Mouse (Mus musculus) right cerebral cortex, postnatal 14 days (tissue): ENCODE results near the gene Gabra2.
A peak's percentile ranks its signal among the peaks of the same experiment; 100 is the strongest.

Experiments
- DNase-seq: peaks from one replicate; pipeline ENCODE4 v3.0.0; 2022

Gene Gabra2

GRCm38 (mm10) chr5:71095725-71096607, at the start of gene Gabra2:
Gene Gabra2 (minus strand): TSS chr5:71095849.
- peak; percentile 74 for DNase-seq

- DNase-seq = no peak
Measured at GRCm38 (mm10) chr5:71136691-71137090, 41.0 kb upstream of the Gabra2 start.

- no peak for DNase-seq
Measured at GRCm38 (mm10) chr5:71135840-71136239, 40.2 kb upstream of the Gabra2 start.

- DNase-seq = no peak
Measured at GRCm38 (mm10) chr5:71127721-71128120, 32.1 kb upstream of the Gabra2 start.

- DNase-seq = peak; percentile 9
Measured at GRCm38 (mm10) chr5:71115216-71115615, 19.6 kb upstream of the Gabra2 start.

GRCm38 (mm10) chr5:71095180-71095579, 469 bp downstream of the Gabra2 start:
- DNase-seq = peak; percentile 55

- no peak for DNase-seq
Measured at GRCm38 (mm10) chr5:71094776-71095175, 873 bp downstream of the Gabra2 start.

GRCm38 (mm10) chr5:71093807-71094206, 1.8 kb downstream of the Gabra2 start:
- no peak for DNase-seq

GRCm38 (mm10) chr5:71092475-71092874, 3.2 kb downstream of the Gabra2 start:
- DNase-seq = peak; percentile 75

GRCm38 (mm10) chr5:71091926-71092325, 3.7 kb downstream of the Gabra2 start:
- no peak for DNase-seq

- DNase-seq = no peak
Measured at GRCm38 (mm10) chr5:71078861-71079260, 16.8 kb downstream of the Gabra2 start.

- DNase-seq = no peak
Measured at GRCm38 (mm10) chr5:71061696-71062095, 34.0 kb downstream of the Gabra2 start.

GRCm38 (mm10) chr5:71058047-71058446, 37.6 kb downstream of the Gabra2 start:
- no peak for DNase-seq

GRCm38 (mm10) chr5:71037352-71037751, 58.3 kb downstream of the Gabra2 start:
- DNase-seq = no peak

GRCm38 (mm10) chr5:71025956-71026355, 69.7 kb downstream of the Gabra2 start:
- DNase-seq = peak; percentile 21

GRCm38 (mm10) chr5:71011751-71012150, 83.9 kb downstream of the Gabra2 start:
- no peak for DNase-seq

- no peak for DNase-seq
Measured at GRCm38 (mm10) chr5:71011271-71011670, 84.4 kb downstream of the Gabra2 start.

GRCm38 (mm10) chr5:71010797-71011196, 84.9 kb downstream of the Gabra2 start:
- no peak for DNase-seq

- DNase-seq = peak; percentile 35
Measured at GRCm38 (mm10) chr5:70995617-70996325, 99.9 kb downstream of the Gabra2 start.

GRCm38 (mm10) chr5:70993281-70993680, 102.4 kb downstream of the Gabra2 start:
- no peak for DNase-seq

- DNase-seq = no peak
Measured at GRCm38 (mm10) chr5:70990891-70991290, 104.8 kb downstream of the Gabra2 start.
